Mouse (Mus musculus): ENCODE measurements around the gene Ccr9. TPM values are rescaled to one million over a fixed set of nuclear protein-coding genes. Genes with fewer than 3 reads are reported as not detected.

The Ccr9 gene
- polyA plus RNA-seq, 1 experiment from 2014 or later, result 0.14 TPM

GRCm38 (mm10) chr9:123686206-123686605, 8.0 kb downstream of the Ccr9 start:
- H3K4me1 ChIP-seq (ENCODE audit: control insufficient read depth, insufficient read depth, low read length), result no peaks in the 10 kb centered on the region
- no peak overlapping the region for H3K27ac ChIP-seq (replicated peaks; ENCODE audit: low read depth, low read length)
- H3K27me3 ChIP-seq (ENCODE audit: control insufficient read depth, insufficient read depth, low read length), result no peaks in the 10 kb centered on the region
- ATAC-seq (replicated peaks; ENCODE audit: insufficient number of reproducible peaks, low FRiP score, low TSS enrichment, low read depth) (no peak), DNase-seq (ENCODE audit: low spot score) (no peak)
- H3K9ac ChIP-seq (replicated peaks; ENCODE audit: low read length), result no peak overlapping the region
- H3K4me2 ChIP-seq (ENCODE audit: low read depth, low read length), result no peak overlapping the region
- H3K36me3 ChIP-seq (replicated peaks; ENCODE audit: control insufficient read depth, insufficient read depth, low read depth, low read length), result no peaks in the 10 kb centered on the region
- H3K4me3 ChIP-seq (ENCODE audit: low read depth, low read length), result no peak overlapping the region
- WGBS, result 73% methylated on average over 5 of the region's 5 CpGs
- H3K9me3 ChIP-seq (replicated peaks; ENCODE audit: control insufficient read depth, low read length), result no peaks in the 10 kb centered on the region

GRCm38 (mm10) chr9:123688227-123688626, 10.0 kb downstream of the Ccr9 start:
- H3K4me3 ChIP-seq (ENCODE audit: low read depth, low read length), result no peak overlapping the region
- H3K4me1 ChIP-seq (ENCODE audit: control insufficient read depth, insufficient read depth, low read length), result no peaks in the 10 kb centered on the region
- ATAC-seq (replicated peaks; ENCODE audit: insufficient number of reproducible peaks, low FRiP score, low TSS enrichment, low read depth) (no peak), DNase-seq (ENCODE audit: low spot score) (no peak)
- H3K27ac ChIP-seq (replicated peaks; ENCODE audit: low read depth, low read length), result no peak overlapping the region
- no peak overlapping the region for H3K4me2 ChIP-seq (ENCODE audit: low read depth, low read length)
- H3K9me3 ChIP-seq (replicated peaks; ENCODE audit: control insufficient read depth, low read length), result no peaks in the 10 kb centered on the region
- H3K27me3 ChIP-seq (ENCODE audit: control insufficient read depth, insufficient read depth, low read length), result no peaks in the 10 kb centered on the region
- 57% methylated on average over 1 of the region's 1 CpGs for WGBS
- H3K9ac ChIP-seq (replicated peaks; ENCODE audit: low read length), result no peak overlapping the region
- H3K36me3 ChIP-seq (replicated peaks; ENCODE audit: control insufficient read depth, insufficient read depth, low read depth, low read length), result no peaks in the 10 kb centered on the region

GRCm38 (mm10) chr9:123695634-123696302, 17.5 kb downstream of the Ccr9 start:
- Histone ChIP-seq H3K9ac (replicated peaks; ENCODE audit: low read length) (no peak overlapping the region), H3K27me3 (ENCODE audit: control insufficient read depth, insufficient read depth, low read length) (no peaks in the 10 kb centered on the region), H3K27ac (replicated peaks; ENCODE audit: low read depth, low read length) (no peak overlapping the region), H3K4me3 (ENCODE audit: low read depth, low read length) (no peak overlapping the region), H3K4me1 (ENCODE audit: control insufficient read depth, insufficient read depth, low read length) (no peaks in the 10 kb centered on the region), H3K4me2 (ENCODE audit: low read depth, low read length) (no peak overlapping the region), H3K36me3 (replicated peaks; ENCODE audit: control insufficient read depth, insufficient read depth, low read depth, low read length) (no peaks in the 10 kb centered on the region), H3K9me3 (replicated peaks; ENCODE audit: control insufficient read depth, low read length) (no peaks in the 10 kb centered on the region)
- DNase-seq (ENCODE audit: low spot score) (no peak), ATAC-seq (replicated peaks; ENCODE audit: insufficient number of reproducible peaks, low FRiP score, low TSS enrichment, low read depth) (no peak)
- WGBS, result 82% methylated on average over 3 of the region's 3 CpGs

DNA sequence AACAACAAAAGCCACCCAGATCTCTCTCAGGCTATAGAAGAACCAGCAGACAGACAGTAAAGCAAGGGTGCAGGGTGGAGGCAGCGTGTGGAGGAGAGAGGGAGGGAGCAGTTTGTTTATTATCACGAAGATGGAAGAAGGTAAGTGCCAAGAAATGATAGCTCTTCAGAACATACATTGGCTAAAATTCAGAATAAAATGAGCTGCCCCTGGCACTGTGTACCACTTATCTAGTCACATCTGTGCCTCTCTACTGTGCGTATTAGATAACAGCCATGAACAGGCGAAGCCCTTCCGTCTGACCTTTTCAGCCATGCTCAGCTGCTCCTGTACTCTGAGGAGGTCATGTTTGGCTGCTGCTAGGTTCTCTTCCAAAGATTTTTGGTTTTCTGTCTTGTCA, 23.6 kb downstream of the Ccr9 start:
- no peak overlapping the region for H3K4me2 ChIP-seq (ENCODE audit: low read depth, low read length)
- H3K27ac ChIP-seq (replicated peaks; ENCODE audit: low read depth, low read length), result no peak overlapping the region
- no peak for ATAC-seq (replicated peaks; ENCODE audit: insufficient number of reproducible peaks, low FRiP score, low TSS enrichment, low read depth)
- 90% methylated on average over 5 of the region's 5 CpGs for WGBS
- no peaks in the 10 kb centered on the region for H3K9me3 ChIP-seq (replicated peaks; ENCODE audit: control insufficient read depth, low read length)
- no peaks in the 10 kb centered on the region for H3K4me1 ChIP-seq (ENCODE audit: control insufficient read depth, insufficient read depth, low read length)
- H3K36me3 ChIP-seq (replicated peaks; ENCODE audit: control insufficient read depth, insufficient read depth, low read depth, low read length), result no peaks in the 10 kb centered on the region
- DNase-seq (ENCODE audit: low spot score), result no peak
- no peaks in the 10 kb centered on the region for H3K27me3 ChIP-seq (ENCODE audit: control insufficient read depth, insufficient read depth, low read length)
- H3K9ac ChIP-seq (replicated peaks; ENCODE audit: low read length), result no peak overlapping the region
- H3K4me3 ChIP-seq (ENCODE audit: low read depth, low read length), result no peak overlapping the region

- Histone ChIP-seq H3K36me3 (replicated peaks; ENCODE audit: control insufficient read depth, insufficient read depth, low read depth, low read length) (no peaks in the 10 kb centered on the region), H3K27ac (replicated peaks; ENCODE audit: low read depth, low read length) (no peak overlapping the region), H3K9ac (replicated peaks; ENCODE audit: low read length) (no peak overlapping the region), H3K4me2 (ENCODE audit: low read depth, low read length) (no peak overlapping the region), H3K4me3 (ENCODE audit: low read depth, low read length) (no peak overlapping the region), H3K4me1 (ENCODE audit: control insufficient read depth, insufficient read depth, low read length) (no peaks in the 10 kb centered on the region), H3K9me3 (replicated peaks; ENCODE audit: control insufficient read depth, low read length) (no peaks in the 10 kb centered on the region), H3K27me3 (ENCODE audit: control insufficient read depth, insufficient read depth, low read length) (no peaks in the 10 kb centered on the region)
- no peak for DNase-seq (ENCODE audit: low spot score)
- ATAC-seq (replicated peaks; ENCODE audit: insufficient number of reproducible peaks, low FRiP score, low TSS enrichment, low read depth), result no peak
- WGBS, result 50% methylated on average over 2 of the region's 2 CpGs
Measured at GRCm38 (mm10) chr9:123709226-123709625, 31.0 kb downstream of the Ccr9 start.

DNA sequence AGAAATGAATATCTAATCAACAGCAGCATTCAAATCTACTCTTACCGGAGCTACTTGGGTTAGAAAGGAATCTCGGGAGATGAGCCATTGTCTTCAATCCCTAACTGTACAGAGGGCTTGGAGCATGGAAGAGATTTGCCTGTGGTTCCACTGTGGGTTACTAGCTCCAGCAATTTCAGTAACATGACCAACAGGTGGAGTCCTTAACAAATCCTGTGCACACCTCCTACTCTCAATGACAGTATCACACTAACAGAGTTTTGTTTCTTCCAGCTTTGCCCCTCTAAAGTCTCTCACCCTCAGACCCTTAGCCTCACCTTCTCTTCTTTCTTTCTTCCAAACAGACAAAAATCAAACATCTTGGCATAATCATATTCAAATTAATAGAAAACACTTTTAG, 34.9 kb downstream of the Ccr9 start:
- Histone ChIP-seq H3K4me1 (ENCODE audit: control insufficient read depth, insufficient read depth, low read length) (no peaks in the 10 kb centered on the region), H3K9me3 (replicated peaks; ENCODE audit: control insufficient read depth, low read length) (no peaks in the 10 kb centered on the region), H3K27ac (replicated peaks; ENCODE audit: low read depth, low read length) (no peak overlapping the region), H3K4me2 (ENCODE audit: low read depth, low read length) (no peak overlapping the region), H3K27me3 (ENCODE audit: control insufficient read depth, insufficient read depth, low read length) (no peaks in the 10 kb centered on the region), H3K9ac (replicated peaks; ENCODE audit: low read length) (no peak overlapping the region), H3K36me3 (replicated peaks; ENCODE audit: control insufficient read depth, insufficient read depth, low read depth, low read length) (no peaks in the 10 kb centered on the region), H3K4me3 (ENCODE audit: low read depth, low read length) (no peak overlapping the region)
- 86% methylated on average over 2 of the region's 2 CpGs for WGBS
- DNase-seq (ENCODE audit: low spot score) (peak; percentile 1), ATAC-seq (replicated peaks; ENCODE audit: insufficient number of reproducible peaks, low FRiP score, low TSS enrichment, low read depth) (no peak)

DNA sequence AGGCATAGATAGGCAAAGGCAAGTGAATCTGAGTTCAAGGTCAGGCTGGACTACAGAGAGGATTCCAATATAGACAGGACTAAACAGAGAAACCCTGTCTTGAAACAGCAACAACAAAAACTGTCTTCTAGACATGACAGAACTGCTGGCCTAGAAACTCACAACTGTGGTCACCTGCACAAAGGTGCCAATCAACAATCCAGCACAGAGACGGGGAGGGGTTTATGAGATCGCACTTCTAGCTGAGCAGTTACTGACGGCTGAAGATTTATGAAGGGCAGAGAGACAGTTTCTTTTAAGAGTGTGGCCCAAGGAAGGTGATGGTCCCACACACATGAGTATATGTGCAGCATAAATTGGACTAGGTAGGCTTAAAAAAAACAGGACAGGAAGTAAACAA, 38.1 kb downstream of the Ccr9 start:
- Histone ChIP-seq H3K4me2 (ENCODE audit: low read depth, low read length) (no peak overlapping the region), H3K4me3 (ENCODE audit: low read depth, low read length) (no peak overlapping the region)

DNA sequence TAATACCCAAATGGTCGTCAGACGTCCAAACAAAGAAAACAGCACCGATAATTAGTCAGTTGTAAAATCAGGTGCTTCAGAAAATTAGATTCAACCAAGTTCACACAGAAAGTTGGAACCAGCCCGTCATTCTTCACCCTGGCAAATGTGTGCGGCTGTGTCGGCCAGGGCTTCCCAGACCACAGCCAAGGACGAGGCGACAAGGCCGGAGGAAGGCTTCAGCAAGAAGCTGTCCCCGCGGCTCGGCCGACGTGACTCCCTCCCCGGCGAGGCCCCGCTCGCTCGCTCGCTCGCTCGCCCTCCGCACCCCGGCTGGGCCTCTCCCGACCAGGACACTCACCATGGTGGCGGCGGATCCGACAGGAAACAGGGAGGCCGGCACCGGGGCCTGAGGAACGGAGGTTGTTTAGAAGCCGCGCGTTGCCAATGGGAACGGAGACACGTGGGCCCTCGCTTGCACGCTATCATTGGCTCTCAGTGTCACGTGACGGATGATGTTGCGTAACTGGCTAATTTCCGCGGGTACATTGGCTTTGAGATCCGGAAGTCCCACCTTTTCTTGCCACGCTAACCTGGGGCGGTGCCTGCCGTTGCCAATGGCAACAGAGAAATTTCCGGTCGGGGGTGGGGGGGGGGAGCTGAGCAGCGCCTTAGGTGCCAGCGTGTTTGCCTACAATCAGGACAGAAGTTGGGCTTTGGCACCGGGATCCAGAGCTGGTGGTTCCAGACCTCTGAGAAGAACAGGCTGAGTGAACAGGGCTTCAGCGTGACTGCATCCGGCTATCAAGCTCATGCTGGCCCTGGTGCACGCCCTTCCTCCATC, 39.2 kb downstream of the Ccr9 start, which contains the start of gene Lztfl1:
Gene Lztfl1, minus strand, starts transcription at position 512 of the 823 bp plus-strand sequence.
- ATAC-seq (replicated peaks; ENCODE audit: insufficient number of reproducible peaks, low FRiP score, low TSS enrichment, low read depth) (peak; percentile 99), DNase-seq (ENCODE audit: low spot score) (peak; percentile 100)
- no peaks in the 10 kb centered on the region for H3K36me3 ChIP-seq (replicated peaks; ENCODE audit: control insufficient read depth, insufficient read depth, low read depth, low read length)
- 0 out of 2 replicates have a peak within 1 kb of the TSS, but pooled peaks have one; percentile 16 for H3K27ac ChIP-seq (replicated peaks; ENCODE audit: low read depth, low read length)
- no peaks in the 10 kb centered on the region for H3K27me3 ChIP-seq (ENCODE audit: control insufficient read depth, insufficient read depth, low read length)
- no peaks in the 10 kb centered on the region for H3K9me3 ChIP-seq (replicated peaks; ENCODE audit: control insufficient read depth, low read length)
- H3K4me2 ChIP-seq (ENCODE audit: low read depth, low read length), result peak within 1 kb of the TSS; percentile 46
- peak within 1 kb of the TSS; percentile 84 for H3K4me3 ChIP-seq (ENCODE audit: low read depth, low read length)
- no peaks in the 10 kb centered on the region for H3K4me1 ChIP-seq (ENCODE audit: control insufficient read depth, insufficient read depth, low read length)
- WGBS, result under 1% methylated on average over 54 of the region's 55 CpGs
- peak within 1 kb of the TSS; percentile 79 for H3K9ac ChIP-seq (replicated peaks; ENCODE audit: low read length)

More for the DNA sequence above, 38.1 kb downstream of the Ccr9 start:
- H3K27ac ChIP-seq (replicated peaks; ENCODE audit: low read depth, low read length), result no peak overlapping the region
- H3K4me1 ChIP-seq (ENCODE audit: control insufficient read depth, insufficient read depth, low read length), result no peaks in the 10 kb centered on the region
- no peaks in the 10 kb centered on the region for H3K27me3 ChIP-seq (ENCODE audit: control insufficient read depth, insufficient read depth, low read length)
- DNase-seq (ENCODE audit: low spot score) (no peak), ATAC-seq (replicated peaks; ENCODE audit: insufficient number of reproducible peaks, low FRiP score, low TSS enrichment, low read depth) (no peak)
- no peak overlapping the region for H3K9ac ChIP-seq (replicated peaks; ENCODE audit: low read length)
- no peaks in the 10 kb centered on the region for H3K9me3 ChIP-seq (replicated peaks; ENCODE audit: control insufficient read depth, low read length)
- no peaks in the 10 kb centered on the region for H3K36me3 ChIP-seq (replicated peaks; ENCODE audit: control insufficient read depth, insufficient read depth, low read depth, low read length)
- WGBS, result 72% methylated on average over 3 of the region's 3 CpGs

All from embryonic facial prominence, embryonic 11.5 days (tissue).